Mouse (Mus musculus) liver, postnatal 0 days (tissue): ENCODE results near the gene Kcmf1. TPM values are rescaled to one million over a fixed set of nuclear protein-coding genes. Genes with fewer than 3 reads are reported as not detected.

Experiments used
- ATAC-seq: fragments of 200-750 bp; cut with Nextera tagmentation; 2 replicates; pipeline ENCODE4 v1.8.0; 2017; ENCODE audit warnings: mild to moderate bottlenecking, moderate library complexity
- DNase-seq: peaks from one replicate; pipeline ENCODE4 v3.0.0-alpha.2; 2016
- H3K27ac ChIP-seq: fragments of 300-500 bp; sonication (generic); 2 replicates; pipeline ENCODE4 v1.5.1; 2014; ENCODE audit warnings: antibody characterized with exemption, moderate library complexity, mild to moderate bottlenecking, low read depth
- H3K27me3 ChIP-seq: fragments of 300-500 bp; sonication (generic); 2 replicates; pipeline ENCODE4 v1.6.1; 2014; ENCODE audit warnings: low read length, control low read depth, mixed read lengths; ENCODE audit not compliant: insufficient read depth
- H3K36me3 ChIP-seq: fragments of 300-500 bp; sonication (generic); replicated peaks from 2 replicates; pipeline ENCODE4 v1.6.1; 2014; ENCODE audit warnings: mild to moderate bottlenecking, control low read depth, low read length, moderate library complexity, mixed read lengths; ENCODE audit not compliant: insufficient read depth
- H3K4me1 ChIP-seq: fragments of 300-500 bp; sonication (generic); 2 replicates; pipeline ENCODE4 v1.6.1; 2014; ENCODE audit warnings: antibody characterized with exemption, mild to moderate bottlenecking, control low read depth; ENCODE audit not compliant: insufficient read depth
- H3K4me2 ChIP-seq: fragments of 300-500 bp; sonication (generic); 2 replicates; pipeline ENCODE4 v1.6.1; 2014; ENCODE audit warnings: low read depth, mild to moderate bottlenecking, low read length, moderate library complexity, mixed read lengths
- H3K4me3 ChIP-seq: fragments of 300-500 bp; sonication (generic); 2 replicates; pipeline ENCODE4 v1.5.1; 2014; ENCODE audit warnings: low read depth, low read length
- H3K9ac ChIP-seq: fragments of 300-500 bp; sonication (generic); replicated peaks from 2 replicates; pipeline ENCODE4 v1.6.1; 2014; ENCODE audit warnings: mild to moderate bottlenecking, moderate library complexity
- H3K9me3 ChIP-seq: fragments of 300-500 bp; sonication (generic); 2 replicates; pipeline ENCODE4 v1.6.1; 2016; ENCODE audit warnings: mild to moderate bottlenecking, control low read depth, low read length, mixed read lengths
- CTCF ChIP-seq: sonication (generic); IDR thresholded peaks from 2 replicates; pipeline ENCODE4 v1.5.1; 2016; ENCODE audit warnings: antibody characterized with exemption, low read depth
- EP300 ChIP-seq: IDR thresholded peaks from 2 replicates; pipeline ENCODE4 v1.6.1; 2016; ENCODE audit warnings: antibody characterized with exemption, low read depth, mild to moderate bottlenecking
- WGBS: fragments of 180-500 bp; shearing (Covaris S2); extraction: QIAGEN DNeasy Blood & Tissue Kit; methylation state at CpG from one replicate; pipeline ENCODE4 v1.1.7; 2014; ENCODE audit not compliant: insufficient replicate concordance; 5-methylcytosine and 5-hydroxymethylcytosine counted together
- polyA plus RNA-seq: library from polyadenylated mRNA; unstranded; fragments of >200 nt; fragmentation: Nextera tagmentation; extraction: Ambion mirVana; gene quantifications from 2 replicates; pipeline ENCODE4 v1.2.1, GENCODE M21; 2015

Kcmf1 gene
- polyA plus RNA-seq, 1 experiment from 2014 or later = 32.9 TPM

- Histone ChIP-seq H3K9me3 (no peaks in the 10 kb centered on the region), H3K4me3 (no peak overlapping the region), H3K4me2 (no peak overlapping the region), H3K9ac (no peak overlapping the region), H3K36me3 (no peaks in the 10 kb centered on the region), H3K4me1 (peaks cover 6% of the 10 kb centered on the region; the same call in 1 of the 2 replicates), H3K27me3 (no peaks in the 10 kb centered on the region), H3K27ac (peak overlapping the region; percentile 87)
- DNase-seq = peak; percentile 20
- ATAC-seq = peak; percentile 99
- no peak for TF ChIP-seq CTCF
- peak; percentile 52; the same call in 1 of the 2 replicates for TF ChIP-seq EP300
- WGBS = 53% methylated on average over 4 of the region's 4 CpGs
Measured at GRCm38 (mm10) chr6:72809522-72810149, 90.1 kb downstream of the Kcmf1 start.

GRCm38 (mm10) chr6:72808342-72808741, 91.4 kb downstream of the Kcmf1 start:
- DNase-seq (no peak), ATAC-seq (no peak)
- TF ChIP-seq EP300 (no peak), CTCF (no peak)
- no peaks in the 10 kb centered on the region for H3K36me3 ChIP-seq
- WGBS = 38% methylated on average over 3 of the region's 3 CpGs
- H3K9me3 ChIP-seq = no peaks in the 10 kb centered on the region
- peaks cover 6% of the 10 kb centered on the region; the same call in 1 of the 2 replicates for H3K4me1 ChIP-seq
- H3K4me2 ChIP-seq = no peak overlapping the region
- no peaks in the 10 kb centered on the region for H3K27me3 ChIP-seq
- no peak overlapping the region for H3K27ac ChIP-seq
- no peak overlapping the region for H3K9ac ChIP-seq
- no peak overlapping the region for H3K4me3 ChIP-seq

GRCm38 (mm10) chr6:72803669-72804068, 96.1 kb downstream of the Kcmf1 start:
- no peaks in the 10 kb centered on the region for H3K4me1 ChIP-seq
- ATAC-seq (peak; percentile 83), DNase-seq (no peak)
- no peak overlapping the region for H3K4me3 ChIP-seq
- H3K9ac ChIP-seq = no peak overlapping the region
- WGBS = 72% methylated on average over 6 of the region's 6 CpGs
- no peak overlapping the region for H3K27ac ChIP-seq
- H3K27me3 ChIP-seq = no peaks in the 10 kb centered on the region
- H3K4me2 ChIP-seq = no peak overlapping the region
- no peaks in the 10 kb centered on the region for H3K36me3 ChIP-seq
- TF ChIP-seq CTCF (no peak), EP300 (no peak)
- no peaks in the 10 kb centered on the region for H3K9me3 ChIP-seq

- no peak overlapping the region for H3K4me3 ChIP-seq
- ATAC-seq (no peak), DNase-seq (no peak)
- no peaks in the 10 kb centered on the region for H3K4me1 ChIP-seq
- WGBS = 78% methylated on average over 6 of the region's 6 CpGs
- H3K27ac ChIP-seq = no peak overlapping the region
- no peak for TF ChIP-seq CTCF
- TF ChIP-seq EP300 = no peak
- H3K9me3 ChIP-seq = no peaks in the 10 kb centered on the region
- no peak overlapping the region for H3K4me2 ChIP-seq
- no peaks in the 10 kb centered on the region for H3K36me3 ChIP-seq
- no peak overlapping the region for H3K9ac ChIP-seq
- H3K27me3 ChIP-seq = no peaks in the 10 kb centered on the region
Measured at GRCm38 (mm10) chr6:72802119-72802518, 97.7 kb downstream of the Kcmf1 start.

- 37% methylated on average over 2 of the region's 2 CpGs for WGBS
- H3K27ac ChIP-seq = no peak overlapping the region
- H3K4me2 ChIP-seq = no peak overlapping the region
- no peaks in the 10 kb centered on the region for H3K27me3 ChIP-seq
- H3K9ac ChIP-seq = no peak overlapping the region
- H3K36me3 ChIP-seq = no peaks in the 10 kb centered on the region
- H3K4me1 ChIP-seq = no peaks in the 10 kb centered on the region
- H3K4me3 ChIP-seq = no peak overlapping the region
- H3K9me3 ChIP-seq = no peaks in the 10 kb centered on the region
- no peak for DNase-seq
- ATAC-seq = no peak
- no peak for TF ChIP-seq EP300
- no peak for TF ChIP-seq CTCF
Measured at GRCm38 (mm10) chr6:72800641-72801040, 99.1 kb downstream of the Kcmf1 start.

GRCm38 (mm10) chr6:72797763-72798162, 102.0 kb downstream of the Kcmf1 start:
- no peak overlapping the region for H3K9ac ChIP-seq
- no peak overlapping the region for H3K4me3 ChIP-seq
- no peaks in the 10 kb centered on the region for H3K36me3 ChIP-seq
- ATAC-seq (no peak), DNase-seq (no peak)
- no peaks in the 10 kb centered on the region for H3K4me1 ChIP-seq
- no peak overlapping the region for H3K27ac ChIP-seq
- H3K27me3 ChIP-seq = no peaks in the 10 kb centered on the region
- no peak overlapping the region for H3K4me2 ChIP-seq
- TF ChIP-seq EP300 (no peak), CTCF (no peak)
- no peaks in the 10 kb centered on the region for H3K9me3 ChIP-seq
